Comparison of ENCODE assay signal across 11 mouse cellular contexts in genomic region chr2:158273646-158274045, GRCm38 (mm10). TPM values are rescaled to one million over a fixed set of nuclear protein-coding genes. Genes with fewer than 3 reads are reported as not detected.
DNase-seq lines count a peak whose midpoint lies in the region; ATAC-seq and TF ChIP-seq lines count a peak whose summit lies in the region.
"Had no signal": no experiment of that assay in that cellular context is flagged by ENCODE, and none has a peak within 500 bp of the region (broad histone marks: within the 10 kb centered on the region; RNA-seq: fewer than 3 reads in every experiment).

No protein-coding gene starts in this region.

- H3K27ac ChIP-seq in forebrain, embryonic 10.5 days, result peak overlapping the region; percentile 44
- H3K27ac ChIP-seq in forebrain, embryonic 15.5 days (replicated peaks), result no peak overlapping the region
- H3K27ac ChIP-seq in kidney, embryonic 14.5 days (ENCODE audit: low read depth, low read length), result peak overlapping the region; percentile 51

- no peaks in the 10 kb centered on the region for H3K36me3 ChIP-seq in forebrain, embryonic 10.5 days (replicated peaks)
- no peaks in the 10 kb centered on the region for H3K36me3 ChIP-seq in forebrain, embryonic 15.5 days
- H3K36me3 ChIP-seq in kidney, embryonic 14.5 days (ENCODE audit: control insufficient read depth, insufficient read depth, low read length), result no peaks in the 10 kb centered on the region

- no peaks in the 10 kb centered on the region for H3K9me3 ChIP-seq in forebrain, embryonic 10.5 days
- no peaks in the 10 kb centered on the region for H3K9me3 ChIP-seq in forebrain, embryonic 15.5 days
- H3K9me3 ChIP-seq in kidney, embryonic 14.5 days (ENCODE audit: control insufficient read depth, low read length), result no peaks in the 10 kb centered on the region

- no peaks in the 10 kb centered on the region for H3K27me3 ChIP-seq in forebrain, embryonic 10.5 days (ENCODE audit: poor library complexity, severe bottlenecking)
- no peaks in the 10 kb centered on the region for H3K27me3 ChIP-seq in forebrain, embryonic 15.5 days
- H3K27me3 ChIP-seq in kidney, embryonic 14.5 days (ENCODE audit: control insufficient read depth, insufficient read depth, low read length), result no peaks in the 10 kb centered on the region

- H3K4me1 ChIP-seq in forebrain, embryonic 10.5 days, result peaks cover 22% of the 10 kb centered on the region
- no peaks in the 10 kb centered on the region for H3K4me1 ChIP-seq in forebrain, embryonic 15.5 days
- H3K4me1 ChIP-seq in kidney, embryonic 14.5 days (ENCODE audit: control insufficient read depth, insufficient read depth, low read length), result peaks cover 23% of the 10 kb centered on the region

- 44% methylated on average over 2 of the region's 2 CpGs for WGBS in forebrain, embryonic 10.5 days
- WGBS in forebrain, embryonic 15.5 days, result 5% methylated on average over 2 of the region's 2 CpGs
- WGBS in kidney, embryonic 14.5 days, result 10% methylated on average over 2 of the region's 2 CpGs

- no peak for TF ChIP-seq POLR2A in brain, embryonic 14.5 days (IDR thresholded peaks at IDR 0.05; ENCODE audit: borderline replicate concordance, extremely low read depth, insufficient read depth, insufficient read length, poor library complexity, severe bottlenecking)

- H3K4me2 ChIP-seq in forebrain, embryonic 15.5 days (replicated peaks), result no peak overlapping the region
- H3K4me2 ChIP-seq in kidney, embryonic 14.5 days (replicated peaks; ENCODE audit: low read depth, low read length), result no peak overlapping the region

- H3K4me3 ChIP-seq in forebrain, embryonic 10.5 days, result no peak overlapping the region
- H3K4me3 ChIP-seq in forebrain, embryonic 15.5 days, result no peak overlapping the region
- no peak overlapping the region for H3K4me3 ChIP-seq in kidney, embryonic 14.5 days (ENCODE audit: low read length)

- no peak overlapping the region for H3K9ac ChIP-seq in forebrain, embryonic 15.5 days (replicated peaks)
- H3K9ac ChIP-seq in kidney, embryonic 14.5 days (ENCODE audit: low read depth, low read length), result no peak overlapping the region

- ATAC-seq in forebrain, embryonic 15.5 days (replicated peaks), result no peak
- peak; percentile 50; the same call in 1 of the 2 replicates for ATAC-seq in kidney, embryonic 14.5 days (ENCODE audit: low FRiP score, low TSS enrichment)

- TF ChIP-seq CTCF in brain, embryonic 14.5 days (IDR thresholded peaks at IDR 0.05; ENCODE audit: borderline replicate concordance, extremely low read depth, insufficient read depth, insufficient read length), result no peak

- DNase-seq in forebrain, embryonic 10.5 days (ENCODE audit: extremely low spot score, low spot score), result no peak
- DNase-seq in brain, embryonic 14.5 days (ENCODE audit: low read depth), result peak; percentile 72
- DNase-seq in naive thymus-derived CD4-positive, alpha-beta T cell, adult 2 months (ENCODE audit: low read depth), result peak; percentile 56
- DNase-seq in adrenal gland, adult 8-10 months, result no peak
- DNase-seq in cerebellum, adult 11-12 months, result no peak
- no peak for DNase-seq in urinary bladder, postnatal 14 days (ENCODE audit: low spot score)
- DNase-seq: cerebellum, adult 18-20 months; heart, postnatal 4 days had no signal

RNA-seq across cellular contexts. Expression of gene Bpi, which starts 15.8 kb away (rescaled TPM):
- not detected in 2 replicates for polyA plus RNA-seq in forebrain, embryonic 10.5 days (2016; fragmentation: Nextera tagmentation; extraction: Ambion mirVana)
- not detected in 2 replicates for polyA plus RNA-seq in forebrain, embryonic 15.5 days (2015; fragmentation: Nextera tagmentation; extraction: Ambion mirVana)
- polyA plus RNA-seq in brain, embryonic 14.5 days (2012; rRNA removed), result not detected in 2 replicates
- 0.19 TPM in 1 of 2 replicates, not detected in the other for polyA plus RNA-seq in kidney, embryonic 14.5 days (2014; fragmentation: Nextera tagmentation; extraction: Ambion mirVana)
- total RNA-seq in adrenal gland, adult 8-10 months (2022), result not detected
- total RNA-seq: heart, postnatal 4 days had no signal
- polyA plus RNA-seq: small intestine, adult 2 months had no signal

RNA-seq across cellular contexts. Expression of gene Lbp, which starts 32.6 kb away (rescaled TPM):
- 1.9 and 2.0 TPM in 2 replicates for polyA plus RNA-seq in forebrain, embryonic 10.5 days (2016; fragmentation: Nextera tagmentation; extraction: Ambion mirVana)
- 2.4 and 2.7 TPM in 2 replicates for polyA plus RNA-seq in forebrain, embryonic 15.5 days (2015; fragmentation: Nextera tagmentation; extraction: Ambion mirVana)
- polyA plus RNA-seq in brain, embryonic 14.5 days (2012; rRNA removed), result 4.0 and 4.3 TPM in 2 replicates
- 26.4 and 30.9 TPM in 2 replicates for polyA plus RNA-seq in kidney, embryonic 14.5 days (2014; fragmentation: Nextera tagmentation; extraction: Ambion mirVana)
- total RNA-seq in adrenal gland, adult 8-10 months (2022), result 10 to 100 TPM; 17.7 to 53.5 (median 24.9) TPM

RNA-seq across cellular contexts. Expression of gene D630003M21Rik, which starts 44.6 kb away (rescaled TPM):
- polyA plus RNA-seq in forebrain, embryonic 10.5 days (2016; fragmentation: Nextera tagmentation; extraction: Ambion mirVana), result 2.3 and 3.1 TPM in 2 replicates
- polyA plus RNA-seq in forebrain, embryonic 15.5 days (2015; fragmentation: Nextera tagmentation; extraction: Ambion mirVana), result 1.7 and 2.4 TPM in 2 replicates
- polyA plus RNA-seq in brain, embryonic 14.5 days (2012; rRNA removed), result 3.5 and 3.7 TPM in 2 replicates
- 3.7 and 5.2 TPM in 2 replicates for polyA plus RNA-seq in kidney, embryonic 14.5 days (2014; fragmentation: Nextera tagmentation; extraction: Ambion mirVana)
- 1 to 10 TPM; 1.4 to 7.8 (median 4.4) TPM for total RNA-seq in adrenal gland, adult 8-10 months (2022)

Comparison
In these comparisons a context has a peak if more than half of its experiments do, and no peak if none do; other contexts are left out.
1. DNase-seq: peak in brain, embryonic 14.5 days (single experiment) and naive thymus-derived CD4-positive, alpha-beta T cell, adult 2 months (single experiment); none in forebrain, embryonic 10.5 days (single experiment), adrenal gland, adult 8-10 months (single experiment), cerebellum, adult 11-12 months (single experiment) and urinary bladder, postnatal 14 days (single experiment).